ENCODE assay signal across 8 mouse cellular contexts in genomic region chrX:69360238-69361054, GRCm38 (mm10). TPM values are rescaled to one million over a fixed set of nuclear protein-coding genes. Genes with fewer than 3 reads are reported as not detected.
DNase-seq lines count a peak whose midpoint lies in the region; ATAC-seq and TF ChIP-seq lines count a peak whose summit lies in the region.

Gene Aff2 (plus strand): TSS chrX:69360294.

- H3K36me3 ChIP-seq in kidney, adult 2 months (ENCODE audit: control insufficient read depth, insufficient read depth, low read length), result no peaks in the 10 kb centered on the region
- no peaks in the 10 kb centered on the region for H3K36me3 ChIP-seq in limb, embryonic 11.5 days (ENCODE audit: control insufficient read depth, insufficient read depth, low read length)
- H3K36me3 ChIP-seq in midbrain, embryonic 15.5 days (replicated peaks), result no peaks in the 10 kb centered on the region

- DNase-seq in adrenal gland, adult (ENCODE audit: inconsistent age in 2 of 2, low spot score in 1 of 2), result peak; percentile 31 to 71
- DNase-seq in adrenal gland, postnatal 4 days (ENCODE audit: low spot score in 2 of 2), result no peak
- peak; percentile 47 to 50 for DNase-seq in cerebellum, postnatal 36 days
- DNase-seq in gastrocnemius, postnatal 10 days, result peak; percentile 18
- peak; percentile 16 for DNase-seq in kidney, adult 2 months
- peak; percentile 62 for DNase-seq in limb, embryonic 11.5 days (ENCODE audit: low spot score)
- DNase-seq in urinary bladder, postnatal 14 days (ENCODE audit: low spot score), result peak; percentile 22

- peak within 1 kb of the TSS; percentile 49 for H3K4me3 ChIP-seq in kidney, adult 2 months (ENCODE audit: insufficient read depth, low read depth, low read length)
- peak within 1 kb of the TSS; percentile 57 for H3K4me3 ChIP-seq in limb, embryonic 11.5 days (ENCODE audit: low read depth, low read length)
- H3K4me3 ChIP-seq in midbrain, embryonic 15.5 days, result peak within 1 kb of the TSS; percentile 64

- H3K9ac ChIP-seq in limb, embryonic 11.5 days (ENCODE audit: low read length), result peak within 1 kb of the TSS; percentile 79
- peak within 1 kb of the TSS; percentile 74 for H3K9ac ChIP-seq in midbrain, embryonic 15.5 days

- H3K4me2 ChIP-seq in limb, embryonic 11.5 days (ENCODE audit: low read depth, severe bottlenecking), result peak within 1 kb of the TSS; percentile 51
- peak within 1 kb of the TSS; percentile 60 for H3K4me2 ChIP-seq in midbrain, embryonic 15.5 days

- no peak for TF ChIP-seq POLR2A in kidney, adult 2 months (IDR thresholded peaks at IDR 0.05; ENCODE audit: low read depth, low read length)

- no peaks in the 10 kb centered on the region for H3K9me3 ChIP-seq in limb, embryonic 11.5 days (ENCODE audit: control insufficient read depth, low read length)
- H3K9me3 ChIP-seq in midbrain, embryonic 15.5 days, result no peaks in the 10 kb centered on the region

- no peaks in the 10 kb centered on the region for H3K4me1 ChIP-seq in kidney, adult 2 months (ENCODE audit: control insufficient read depth, insufficient read depth, low read length)
- H3K4me1 ChIP-seq in limb, embryonic 11.5 days (ENCODE audit: control insufficient read depth, insufficient read depth, low read length), result no peaks in the 10 kb centered on the region
- H3K4me1 ChIP-seq in midbrain, embryonic 15.5 days, result 0 out of 2 replicates have a peak, but pooled peaks cover 4% of the 10 kb centered on the region

- 1% methylated on average over 52 of the region's 79 CpGs for WGBS in kidney, adult 2 months
- WGBS in limb, embryonic 11.5 days, result 14% methylated on average over 73 of the region's 79 CpGs
- WGBS in midbrain, embryonic 15.5 days, result 27% methylated on average over 67 of the region's 79 CpGs

- no peaks in the 10 kb centered on the region for H3K27me3 ChIP-seq in kidney, adult 2 months (replicated peaks; ENCODE audit: control insufficient read depth, insufficient read depth, low read length)
- H3K27me3 ChIP-seq in limb, embryonic 11.5 days (ENCODE audit: control insufficient read depth, insufficient read depth, low read length), result 0 out of 2 replicates have a peak, but pooled peaks cover 2% of the 10 kb centered on the region
- H3K27me3 ChIP-seq in midbrain, embryonic 15.5 days (replicated peaks), result no peaks in the 10 kb centered on the region

- ATAC-seq in limb, embryonic 11.5 days (ENCODE audit: insufficient number of reproducible peaks, low FRiP score, low TSS enrichment, low read depth), result peak; percentile 85
- ATAC-seq in midbrain, embryonic 15.5 days (replicated peaks), result peak; percentile 94

- no peak within 1 kb of the TSS for H3K27ac ChIP-seq in kidney, adult 2 months (ENCODE audit: insufficient read depth, low read depth, low read length)
- H3K27ac ChIP-seq in limb, embryonic 11.5 days (replicated peaks; ENCODE audit: low read depth, low read length), result peak within 1 kb of the TSS; percentile 62; the same call in 1 of the 2 replicates
- peak within 1 kb of the TSS; percentile 89 for H3K27ac ChIP-seq in midbrain, embryonic 15.5 days

- TF ChIP-seq CTCF in kidney, adult 2 months (conservative IDR thresholded peaks at IDR 0.05; ENCODE audit: insufficient read depth, insufficient read length, low read depth, low read length), result no peak

RNA-seq across cellular contexts. Expression of gene Aff2, which starts in this region (rescaled TPM):
- 1 to 10 TPM; 5.5 to 9.4 TPM for total RNA-seq in adrenal gland, postnatal 4 days (2021)
- total RNA-seq in gastrocnemius, postnatal 10 days (2021), result 1 to 10 TPM; 2.0 to 2.8 TPM
- 0.09 and 0.12 TPM in 2 replicates for polyA plus RNA-seq in kidney, adult 2 months (2012; rRNA removed)
- 30.0 and 32.3 TPM in 2 replicates for polyA plus RNA-seq in limb, embryonic 11.5 days (2014; fragmentation: Nextera tagmentation; extraction: Ambion mirVana)
- 17.7 and 17.8 TPM in 2 replicates for polyA plus RNA-seq in midbrain, embryonic 15.5 days (2015; fragmentation: Nextera tagmentation; extraction: Ambion mirVana)

Comparison
In these comparisons a context has a peak if more than half of its experiments do, and no peak if none do; other contexts are left out.
1. RNA of gene Aff2 (polyA plus RNA-seq): 30.0 to 32.3 TPM in limb, embryonic 11.5 days and 17.7 to 17.8 TPM in midbrain, embryonic 15.5 days; 0.09 to 0.12 TPM in kidney, adult 2 months; every median in the first group is over 10 times any median in the second.
2. DNase-seq: peak in adrenal gland, adult (2 of 2), cerebellum, postnatal 36 days (2 of 2), gastrocnemius, postnatal 10 days (single experiment), limb, embryonic 11.5 days (single experiment) and urinary bladder, postnatal 14 days (single experiment); none in adrenal gland, postnatal 4 days (0 of 2).
3. Peak in DNase-seq and H3K4me3 ChIP-seq in kidney, adult 2 months; RNA of the gene not detected or under 1 TPM.
4. Peak in every context shown above with its lines, with median percentiles within 50 percentile points of each other: H3K4me3 ChIP-seq.